Mouse (Mus musculus) megakaryocyte, embryonic 14.5 days (primary cell): ENCODE results near the gene Car10. TPM values are rescaled to one million over a fixed set of nuclear protein-coding genes. Genes with fewer than 3 reads are reported as not detected.

ENCODE experiments used
- H3K27me3 ChIP-seq: replicated peaks from 2 replicates; pipeline ENCODE3; 2012; ENCODE audit warnings: inconsistent platforms
- H3K36me3 ChIP-seq: replicated peaks from 2 replicates; pipeline ENCODE3; 2012; ENCODE audit warnings: low read length, inconsistent platforms, mixed read lengths
- H3K4me1 ChIP-seq: 2 replicates; pipeline ENCODE4 v1.6.1; 2012; ENCODE audit warnings: inconsistent platforms
- H3K4me3 ChIP-seq: replicated peaks from 2 replicates; pipeline ENCODE3; 2012; ENCODE audit warnings: moderate library complexity, mild to moderate bottlenecking, inconsistent platforms
- H3K9me3 ChIP-seq: 2 replicates; pipeline ENCODE4 v1.6.1; 2012; ENCODE audit warnings: inconsistent platforms
- FLI1 ChIP-seq: IDR thresholded peaks from 2 replicates; pipeline ENCODE4 v1.6.1; 2012; ENCODE audit warnings: low read length, inconsistent platforms, mixed read lengths
- GATA1 ChIP-seq: IDR thresholded peaks from 3 replicates; pipeline ENCODE4 v1.6.1; 2012; ENCODE audit warnings: mixed read lengths, low read length, inconsistent platforms, borderline replicate concordance
- polyA plus RNA-seq: library from polyadenylated mRNA; stranded (reverse); fragments of >175 nt; gene quantifications from 2 replicates; pipeline ENCODE4 v1.2.3, GENCODE M21; 2012; ENCODE audit warnings: low replicate concordance; ENCODE audit not compliant: insufficient read depth

The Car10 gene
- polyA plus RNA-seq, result not detected in 2 replicates

GRCm38 (mm10) chr11:93097941-93098828 is at the start of gene Car10:
Gene Car10 (plus strand): TSS chr11:93098028.
- peaks cover 14% of the 10 kb centered on the region for H3K4me1 ChIP-seq
- peak within 1 kb of the TSS; percentile 80 for H3K4me3 ChIP-seq
- H3K36me3 ChIP-seq, result no peaks in the 10 kb centered on the region
- TF ChIP-seq FLI1 (no peak), GATA1 (no peak)
- H3K27me3 ChIP-seq, result peaks cover 58% of the 10 kb centered on the region
- peaks cover 8% of the 10 kb centered on the region; the same call in 1 of the 2 replicates for H3K9me3 ChIP-seq

DNA sequence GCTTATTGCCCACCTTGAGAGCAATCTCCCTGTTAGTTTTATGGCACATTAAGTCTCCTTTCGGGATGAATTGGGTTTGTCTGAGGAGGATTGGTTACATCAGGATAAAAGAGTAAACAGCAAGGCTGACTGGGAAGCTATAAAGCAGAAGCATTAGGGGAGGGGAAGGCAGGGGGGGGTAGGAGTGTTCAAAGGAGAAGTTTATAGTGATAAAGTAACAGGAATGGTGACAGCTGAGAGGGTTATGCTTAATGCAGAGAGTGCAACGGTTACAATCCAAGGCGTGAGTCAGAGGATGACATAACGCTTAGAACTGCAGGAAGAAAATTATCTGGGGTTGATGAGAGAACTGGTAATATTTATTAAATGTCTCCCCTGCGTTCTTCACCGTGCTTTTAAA is 32.8 kb upstream of the Car10 start:
- Histone ChIP-seq H3K4me1 (no peaks in the 10 kb centered on the region), H3K9me3 (no peaks in the 10 kb centered on the region), H3K27me3 (no peaks in the 10 kb centered on the region), H3K4me3 (no peak overlapping the region), H3K36me3 (no peaks in the 10 kb centered on the region)
- TF ChIP-seq FLI1 (no peak), GATA1 (no peak)

DNA sequence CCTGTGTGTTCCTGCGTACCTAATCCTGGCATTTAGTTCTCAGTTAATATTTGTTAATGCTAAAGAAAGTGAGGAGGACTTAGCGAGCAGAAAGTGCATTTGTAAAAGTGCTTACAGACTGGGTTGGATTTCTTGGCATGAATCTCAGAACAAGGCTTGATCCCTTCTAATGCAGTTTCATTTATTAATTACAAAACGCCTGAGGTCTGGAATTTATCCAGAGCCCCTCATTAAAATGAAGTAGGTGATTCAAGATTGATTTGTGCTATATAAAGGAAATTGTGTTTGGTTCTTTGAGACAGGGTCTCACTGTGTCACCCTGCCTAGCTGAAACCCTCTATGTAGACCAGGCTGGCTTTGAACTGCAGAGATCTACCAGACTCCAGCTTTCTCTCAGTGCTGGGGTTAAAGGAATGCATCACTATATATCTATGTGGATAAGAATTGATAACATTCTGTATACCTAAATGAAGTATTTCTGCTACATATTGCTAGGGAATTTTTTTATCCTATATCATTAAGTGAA is 32.1 kb upstream of the Car10 start:
- Histone ChIP-seq H3K27me3 (no peaks in the 10 kb centered on the region), H3K9me3 (no peaks in the 10 kb centered on the region), H3K4me3 (no peak overlapping the region), H3K36me3 (no peaks in the 10 kb centered on the region), H3K4me1 (no peaks in the 10 kb centered on the region)
- no peak for TF ChIP-seq GATA1

DNA sequence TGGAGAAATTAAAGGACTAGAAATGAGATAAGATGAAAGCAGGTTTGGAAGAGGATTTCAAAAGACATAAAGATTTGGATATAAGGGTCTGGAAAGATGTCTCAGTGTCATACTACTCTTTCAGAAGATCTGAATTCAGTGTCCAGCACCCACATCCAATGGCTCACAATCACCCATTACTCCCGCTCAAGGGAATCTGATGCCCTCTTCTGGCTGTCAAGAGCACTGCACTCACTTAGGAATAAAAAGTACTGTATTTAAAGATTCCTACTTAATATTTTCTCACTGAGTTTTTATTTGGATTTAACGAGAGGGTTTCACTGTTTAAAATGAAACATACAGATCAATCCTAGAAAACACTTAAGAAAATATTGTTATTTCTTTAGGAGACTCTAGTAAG is 2.2 kb upstream of the Car10 start:
- TF ChIP-seq FLI1 (no peak), GATA1 (no peak)
- Histone ChIP-seq H3K9me3 (peaks cover 8% of the 10 kb centered on the region; the same call in 1 of the 2 replicates), H3K4me3 (no peak overlapping the region), H3K27me3 (peaks cover 39% of the 10 kb centered on the region), H3K36me3 (no peaks in the 10 kb centered on the region), H3K4me1 (peaks cover 14% of the 10 kb centered on the region)

- H3K27me3 ChIP-seq, result peaks cover 52% of the 10 kb centered on the region
- no peak for TF ChIP-seq FLI1
- TF ChIP-seq GATA1, result no peak
These were observed 827 bp upstream of the Car10 start for GRCm38 (mm10) chr11:93097001-93097400.

DNA sequence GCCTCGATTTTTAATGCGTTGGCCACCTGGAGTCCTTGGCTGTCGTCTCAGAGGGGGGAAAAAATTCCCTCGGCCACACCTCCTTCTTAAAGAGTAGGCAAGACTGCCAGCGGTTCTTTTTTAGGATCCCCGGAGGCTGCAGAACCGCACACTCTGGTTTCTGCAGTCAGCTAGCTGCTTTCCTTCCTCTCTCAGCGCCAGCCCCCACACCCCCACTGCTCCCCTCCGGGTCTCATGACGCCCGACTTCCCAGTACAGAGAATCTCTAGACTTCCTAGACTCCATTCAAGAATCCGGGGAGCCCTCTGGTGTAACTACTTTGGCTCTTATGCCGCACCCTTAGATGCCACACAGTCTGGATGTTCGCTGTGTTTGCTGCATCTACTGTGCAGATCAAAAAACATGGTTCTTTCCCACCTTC is 387 bp upstream of the Car10 start:
- Histone ChIP-seq H3K36me3 (no peaks in the 10 kb centered on the region), H3K4me3 (no peak overlapping the region), H3K9me3 (peaks cover 8% of the 10 kb centered on the region; the same call in 1 of the 2 replicates), H3K27me3 (peaks cover 57% of the 10 kb centered on the region), H3K4me1 (peaks cover 14% of the 10 kb centered on the region)
- TF ChIP-seq GATA1 (no peak), FLI1 (no peak)

More at GRCm38 (mm10) chr11:93097001-93097400, 827 bp upstream of the Car10 start:
- Histone ChIP-seq H3K36me3 (no peaks in the 10 kb centered on the region), H3K4me3 (no peak overlapping the region), H3K9me3 (peaks cover 8% of the 10 kb centered on the region; the same call in 1 of the 2 replicates), H3K4me1 (peaks cover 14% of the 10 kb centered on the region)

DNA sequence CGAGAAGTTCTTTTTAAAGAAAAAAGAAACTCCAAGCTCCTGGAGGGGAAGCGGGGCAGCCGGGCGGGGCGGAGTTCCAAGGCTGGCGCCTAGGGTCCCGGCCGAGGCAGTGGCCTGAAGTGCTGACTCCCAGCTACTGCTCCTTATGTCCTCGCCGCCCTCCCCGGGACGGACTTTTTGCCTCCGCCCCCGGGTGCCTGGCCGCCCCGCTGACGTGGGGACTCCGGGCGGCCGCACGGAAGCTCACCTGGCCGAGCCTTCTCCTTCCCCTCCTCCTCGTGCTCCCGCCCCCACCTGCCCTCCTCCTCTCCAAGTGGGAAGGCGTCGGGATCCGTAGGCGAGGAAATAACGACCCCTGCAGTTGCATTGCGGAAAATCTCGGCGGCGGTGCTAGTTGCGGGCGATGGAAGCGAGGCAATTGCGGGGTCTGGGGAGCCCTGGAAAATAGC is 1.1 kb downstream of the Car10 start:
- H3K27me3 ChIP-seq, result peaks cover 58% of the 10 kb centered on the region

GRCm38 (mm10) chr11:93099431-93100370 is 1.9 kb downstream of the Car10 start:
- Histone ChIP-seq H3K36me3 (no peaks in the 10 kb centered on the region), H3K4me1 (peaks cover 14% of the 10 kb centered on the region), H3K4me3 (peak overlapping the region; percentile 80), H3K9me3 (peaks cover 8% of the 10 kb centered on the region; the same call in 1 of the 2 replicates), H3K27me3 (peaks cover 58% of the 10 kb centered on the region)
- no peak for TF ChIP-seq GATA1
- TF ChIP-seq FLI1, result no peak

More for the DNA sequence above, 1.1 kb downstream of the Car10 start:
- H3K9me3 ChIP-seq, result peaks cover 8% of the 10 kb centered on the region; the same call in 1 of the 2 replicates
- peaks cover 14% of the 10 kb centered on the region for H3K4me1 ChIP-seq
- no peak for TF ChIP-seq FLI1
- no peak for TF ChIP-seq GATA1
- H3K36me3 ChIP-seq, result no peaks in the 10 kb centered on the region
- peak overlapping the region; percentile 80 for H3K4me3 ChIP-seq

DNA sequence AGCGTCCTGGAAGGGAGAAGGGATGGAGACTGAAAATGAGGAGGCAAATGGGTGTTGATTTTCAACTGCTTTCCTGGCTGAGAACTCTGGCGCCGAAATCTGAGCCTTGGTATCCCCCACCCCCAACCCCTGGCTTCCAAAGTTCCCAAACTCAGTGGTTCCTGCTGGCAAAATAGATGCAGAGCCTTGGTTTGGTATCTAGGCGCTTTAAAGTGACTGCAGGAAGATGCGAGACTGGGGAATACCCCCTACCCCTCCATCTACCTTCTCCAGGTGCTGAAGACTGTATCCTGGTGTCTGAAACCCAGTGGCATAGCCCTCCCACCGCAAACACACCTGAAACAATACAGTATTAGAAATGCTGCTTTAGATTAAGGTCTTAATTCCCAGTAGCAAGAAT is 2.8 kb downstream of the Car10 start:
- Histone ChIP-seq H3K9me3 (peaks cover 8% of the 10 kb centered on the region; the same call in 1 of the 2 replicates), H3K36me3 (no peaks in the 10 kb centered on the region), H3K4me3 (no peak overlapping the region), H3K27me3 (peaks cover 58% of the 10 kb centered on the region), H3K4me1 (peaks cover 14% of the 10 kb centered on the region)
- TF ChIP-seq GATA1 (no peak), FLI1 (no peak)
